Mouse (Mus musculus): ENCODE results near the gene Spats2. TPM values are rescaled to one million over a fixed set of nuclear protein-coding genes. Genes with fewer than 3 reads are reported as not detected.

Gene Spats2
- polyA plus RNA-seq, 1 experiment from 2014 or later, result 65.6 TPM

GRCm38 (mm10) chr15:99096061-99096793, 29.5 kb upstream of the Spats2 start:
- peak overlapping the region; percentile 52 for H3K9ac ChIP-seq (ENCODE audit: low read length)
- H3K27me3 ChIP-seq (ENCODE audit: control insufficient read depth, insufficient read depth, low read length), result peaks cover 66% of the 10 kb centered on the region
- DNase-seq (ENCODE audit: low spot score, missing footprints), result peak; percentile 92
- no peaks in the 10 kb centered on the region for H3K9me3 ChIP-seq (ENCODE audit: control insufficient read depth, low read length)
- 2% methylated on average over 24 of the region's 24 CpGs for WGBS
- peak overlapping the region; percentile 59 for H3K4me2 ChIP-seq
- H3K4me3 ChIP-seq (ENCODE audit: low read depth, low read length), result peak overlapping the region; percentile 38
- H3K4me1 ChIP-seq (ENCODE audit: control insufficient read depth, insufficient read depth, low read length), result peaks cover 42% of the 10 kb centered on the region
- no peaks in the 10 kb centered on the region for H3K36me3 ChIP-seq (ENCODE audit: control insufficient read depth, insufficient read depth, low read length)
- 0 out of 2 replicates have a peak overlapping the region, but pooled peaks have one; percentile 8 for H3K27ac ChIP-seq (ENCODE audit: low read depth, low read length)
- no peak for ATAC-seq (ENCODE audit: low FRiP score)

DNA sequence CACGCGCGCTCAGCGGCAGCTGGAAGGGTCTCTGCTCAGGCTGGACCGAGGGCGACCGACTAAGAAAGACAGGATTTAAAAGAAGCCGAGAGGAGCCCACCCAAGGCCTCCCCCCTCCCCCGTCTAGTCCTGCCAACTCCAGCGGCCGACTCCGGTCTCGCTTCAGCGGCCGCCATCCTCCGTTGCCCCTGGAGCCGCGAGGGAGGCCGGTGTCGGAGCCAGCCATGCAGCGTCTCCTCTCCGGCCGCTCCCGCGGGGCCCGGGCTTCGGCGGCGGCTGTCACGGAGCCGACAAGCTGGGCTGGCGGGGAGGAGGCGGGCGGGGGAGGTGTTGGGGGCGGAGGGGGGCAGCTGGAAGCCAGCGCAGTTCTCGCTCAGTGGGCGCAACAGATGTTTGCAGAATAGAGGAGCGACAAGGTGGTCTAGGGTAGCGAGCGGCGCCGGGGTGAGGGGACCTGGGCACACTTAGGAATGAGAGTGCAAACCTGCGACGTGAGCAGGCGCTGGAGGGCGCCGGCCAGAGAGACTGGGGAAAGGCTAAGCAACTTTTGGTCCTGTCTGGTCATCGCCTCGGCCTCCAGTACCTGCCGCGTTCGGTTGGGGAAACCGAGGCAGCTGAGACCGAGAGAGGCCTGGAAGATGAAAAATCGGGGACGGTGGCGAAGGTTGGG, 28.8 kb upstream of the Spats2 start:
- Histone ChIP-seq H3K27ac (ENCODE audit: low read depth, low read length) (0 out of 2 replicates have a peak overlapping the region, but pooled peaks have one; percentile 8), H3K9me3 (ENCODE audit: control insufficient read depth, low read length) (no peaks in the 10 kb centered on the region), H3K4me2 (peak overlapping the region; percentile 59), H3K36me3 (ENCODE audit: control insufficient read depth, insufficient read depth, low read length) (no peaks in the 10 kb centered on the region), H3K4me1 (ENCODE audit: control insufficient read depth, insufficient read depth, low read length) (peaks cover 42% of the 10 kb centered on the region), H3K9ac (ENCODE audit: low read length) (peak overlapping the region; percentile 52), H3K27me3 (ENCODE audit: control insufficient read depth, insufficient read depth, low read length) (peaks cover 61% of the 10 kb centered on the region), H3K4me3 (ENCODE audit: low read depth, low read length) (peak overlapping the region; percentile 38)
- WGBS, result under 1% methylated on average over 51 of the region's 58 CpGs
- ATAC-seq (ENCODE audit: low FRiP score), result peak; percentile 30
- DNase-seq (ENCODE audit: low spot score, missing footprints), result peak; percentile 96

GRCm38 (mm10) chr15:99097840-99098492, 27.8 kb upstream of the Spats2 start:
- H3K27me3 ChIP-seq (ENCODE audit: control insufficient read depth, insufficient read depth, low read length), result peaks cover 51% of the 10 kb centered on the region
- peak; percentile 95 for DNase-seq (ENCODE audit: low spot score, missing footprints)
- H3K4me3 ChIP-seq (ENCODE audit: low read depth, low read length), result peak overlapping the region; percentile 21
- no peaks in the 10 kb centered on the region for H3K36me3 ChIP-seq (ENCODE audit: control insufficient read depth, insufficient read depth, low read length)
- WGBS, result under 1% methylated on average over 39 of the region's 39 CpGs
- H3K9me3 ChIP-seq (ENCODE audit: control insufficient read depth, low read length), result no peaks in the 10 kb centered on the region
- ATAC-seq (ENCODE audit: low FRiP score), result peak; percentile 10; the same call in 1 of the 2 replicates
- H3K4me2 ChIP-seq, result peak overlapping the region; percentile 59
- H3K9ac ChIP-seq (ENCODE audit: low read length), result 0 out of 2 replicates have a peak overlapping the region, but pooled peaks have one; percentile 6
- H3K27ac ChIP-seq (ENCODE audit: low read depth, low read length), result no peak overlapping the region
- peaks cover 39% of the 10 kb centered on the region for H3K4me1 ChIP-seq (ENCODE audit: control insufficient read depth, insufficient read depth, low read length)

- no peak for DNase-seq (ENCODE audit: low spot score, missing footprints)
- Histone ChIP-seq H3K27ac (ENCODE audit: low read depth, low read length) (no peak overlapping the region), H3K4me2 (peak overlapping the region; percentile 59), H3K4me1 (ENCODE audit: control insufficient read depth, insufficient read depth, low read length) (peaks cover 34% of the 10 kb centered on the region), H3K4me3 (ENCODE audit: low read depth, low read length) (peak overlapping the region; percentile 21), H3K9me3 (ENCODE audit: control insufficient read depth, low read length) (no peaks in the 10 kb centered on the region), H3K27me3 (ENCODE audit: control insufficient read depth, insufficient read depth, low read length) (peaks cover 49% of the 10 kb centered on the region), H3K9ac (ENCODE audit: low read length) (no peak overlapping the region), H3K36me3 (ENCODE audit: control insufficient read depth, insufficient read depth, low read length) (no peaks in the 10 kb centered on the region)
- 0% methylated on average over 9 of the region's 9 CpGs for WGBS
- ATAC-seq (ENCODE audit: low FRiP score), result peak; percentile 6; the same call in 1 of the 2 replicates
Measured at GRCm38 (mm10) chr15:99098493-99098861, 27.2 kb upstream of the Spats2 start.

DNA sequence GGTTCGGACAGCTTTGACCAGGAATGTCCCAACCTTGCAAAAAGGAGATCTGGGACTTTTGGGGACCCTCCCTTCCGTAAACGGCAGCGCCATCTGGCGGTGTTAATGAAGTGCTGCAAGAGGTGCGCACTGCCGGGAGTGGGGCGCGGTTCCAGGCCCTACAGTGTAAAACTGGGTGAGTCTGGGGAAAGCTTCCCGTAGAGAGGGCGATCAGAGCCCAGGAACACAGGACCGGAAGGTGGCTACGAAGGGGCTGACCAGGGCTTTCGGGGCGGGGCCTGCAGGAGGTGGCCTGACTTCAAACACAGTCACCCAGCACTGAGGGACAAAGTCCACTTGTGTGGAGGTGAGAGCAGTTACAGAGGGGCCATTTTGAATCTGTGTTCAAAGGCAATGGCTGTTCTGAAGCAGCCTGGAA, 26.6 kb upstream of the Spats2 start:
- WGBS, result under 1% methylated on average over 15 of the region's 15 CpGs
- no peak overlapping the region for H3K9ac ChIP-seq (ENCODE audit: low read length)
- ATAC-seq (ENCODE audit: low FRiP score), result 0 out of 2 replicates have a peak, but pooled peaks have one; percentile 31
- H3K27ac ChIP-seq (ENCODE audit: low read depth, low read length), result no peak overlapping the region
- no peaks in the 10 kb centered on the region for H3K36me3 ChIP-seq (ENCODE audit: control insufficient read depth, insufficient read depth, low read length)
- peaks cover 30% of the 10 kb centered on the region for H3K4me1 ChIP-seq (ENCODE audit: control insufficient read depth, insufficient read depth, low read length)
- no peak overlapping the region; the same call in 1 of the 2 replicates for H3K4me3 ChIP-seq (ENCODE audit: low read depth, low read length)
- peak; percentile 96 for DNase-seq (ENCODE audit: low spot score, missing footprints)
- peak overlapping the region; percentile 3; the same call in 1 of the 2 replicates for H3K4me2 ChIP-seq
- peaks cover 49% of the 10 kb centered on the region for H3K27me3 ChIP-seq (ENCODE audit: control insufficient read depth, insufficient read depth, low read length)
- no peaks in the 10 kb centered on the region for H3K9me3 ChIP-seq (ENCODE audit: control insufficient read depth, low read length)

- Histone ChIP-seq H3K9ac (ENCODE audit: low read length) (no peak overlapping the region), H3K27ac (ENCODE audit: low read depth, low read length) (no peak overlapping the region), H3K9me3 (ENCODE audit: control insufficient read depth, low read length) (no peaks in the 10 kb centered on the region), H3K4me2 (no peak overlapping the region), H3K4me3 (ENCODE audit: low read depth, low read length) (no peak overlapping the region), H3K36me3 (ENCODE audit: control insufficient read depth, insufficient read depth, low read length) (no peaks in the 10 kb centered on the region), H3K4me1 (ENCODE audit: control insufficient read depth, insufficient read depth, low read length) (peaks cover 24% of the 10 kb centered on the region), H3K27me3 (ENCODE audit: control insufficient read depth, insufficient read depth, low read length) (peaks cover 43% of the 10 kb centered on the region)
- ATAC-seq (ENCODE audit: low FRiP score) (no peak), DNase-seq (ENCODE audit: low spot score, missing footprints) (no peak)
- 58% methylated on average over 3 of the region's 3 CpGs for WGBS
Measured at GRCm38 (mm10) chr15:99099984-99100383, 25.7 kb upstream of the Spats2 start.

DNA sequence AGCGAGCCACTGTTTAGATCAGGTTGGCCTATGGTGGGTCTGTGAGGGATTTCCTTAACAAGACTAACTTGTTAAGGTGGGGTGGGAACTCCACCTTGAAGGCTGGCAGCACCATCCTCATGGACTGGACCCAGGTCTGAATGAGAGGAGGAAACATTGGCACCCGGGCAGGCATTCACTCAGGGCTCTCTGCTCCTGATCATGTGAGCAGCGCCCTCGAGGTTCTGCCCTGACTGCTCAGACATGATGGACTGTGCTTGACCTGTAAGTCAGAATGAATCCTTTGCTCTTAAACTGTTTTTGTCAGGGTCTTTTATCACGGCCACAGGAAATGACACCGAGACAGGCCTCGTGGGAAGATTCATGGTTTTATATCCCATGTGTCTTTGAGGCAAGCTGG, 20.5 kb upstream of the Spats2 start:
- Histone ChIP-seq H3K27me3 (ENCODE audit: control insufficient read depth, insufficient read depth, low read length) (no peaks in the 10 kb centered on the region), H3K4me1 (ENCODE audit: control insufficient read depth, insufficient read depth, low read length) (no peaks in the 10 kb centered on the region), H3K9me3 (ENCODE audit: control insufficient read depth, low read length) (no peaks in the 10 kb centered on the region), H3K9ac (ENCODE audit: low read length) (no peak overlapping the region), H3K27ac (ENCODE audit: low read depth, low read length) (no peak overlapping the region), H3K36me3 (ENCODE audit: control insufficient read depth, insufficient read depth, low read length) (no peaks in the 10 kb centered on the region), H3K4me2 (no peak overlapping the region), H3K4me3 (ENCODE audit: low read depth, low read length) (no peak overlapping the region)
- ATAC-seq (ENCODE audit: low FRiP score) (no peak), DNase-seq (ENCODE audit: low spot score, missing footprints) (no peak)
- 87% methylated on average over 7 of the region's 7 CpGs for WGBS

DNA sequence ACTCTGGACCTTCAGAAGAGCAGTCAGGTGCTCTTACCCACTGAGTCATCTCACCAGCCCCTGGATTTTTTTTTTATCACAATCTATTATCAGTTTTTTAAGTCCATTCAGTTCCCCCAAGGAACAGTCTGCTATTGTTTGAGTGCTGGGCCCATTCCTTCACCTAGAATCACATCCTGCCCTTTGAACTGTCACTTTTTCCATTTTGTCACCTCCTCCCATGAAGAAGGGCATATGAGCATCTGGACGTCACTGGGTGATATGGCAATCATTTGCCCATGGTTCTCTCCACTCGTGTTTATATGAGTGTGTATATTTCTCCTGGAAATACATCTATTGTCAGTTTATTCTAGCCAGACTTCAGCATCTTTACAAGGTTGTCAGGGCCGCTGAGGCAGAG, 17.9 kb upstream of the Spats2 start:
- Histone ChIP-seq H3K36me3 (ENCODE audit: control insufficient read depth, insufficient read depth, low read length) (no peaks in the 10 kb centered on the region), H3K27ac (ENCODE audit: low read depth, low read length) (no peak overlapping the region), H3K27me3 (ENCODE audit: control insufficient read depth, insufficient read depth, low read length) (no peaks in the 10 kb centered on the region), H3K9ac (ENCODE audit: low read length) (no peak overlapping the region), H3K4me1 (ENCODE audit: control insufficient read depth, insufficient read depth, low read length) (no peaks in the 10 kb centered on the region), H3K4me3 (ENCODE audit: low read depth, low read length) (no peak overlapping the region), H3K9me3 (ENCODE audit: control insufficient read depth, low read length) (no peaks in the 10 kb centered on the region), H3K4me2 (no peak overlapping the region)
- ATAC-seq (ENCODE audit: low FRiP score), result no peak
- no peak for DNase-seq (ENCODE audit: low spot score, missing footprints)
- 88% methylated on average over 3 of the region's 3 CpGs for WGBS

GRCm38 (mm10) chr15:99111139-99111538, 14.6 kb upstream of the Spats2 start:
- Histone ChIP-seq H3K4me3 (ENCODE audit: low read depth, low read length) (no peak overlapping the region), H3K27ac (ENCODE audit: low read depth, low read length) (no peak overlapping the region), H3K9ac (ENCODE audit: low read length) (no peak overlapping the region), H3K4me2 (no peak overlapping the region), H3K9me3 (ENCODE audit: control insufficient read depth, low read length) (no peaks in the 10 kb centered on the region), H3K36me3 (ENCODE audit: control insufficient read depth, insufficient read depth, low read length) (no peaks in the 10 kb centered on the region), H3K4me1 (ENCODE audit: control insufficient read depth, insufficient read depth, low read length) (no peaks in the 10 kb centered on the region), H3K27me3 (ENCODE audit: control insufficient read depth, insufficient read depth, low read length) (no peaks in the 10 kb centered on the region)
- ATAC-seq (ENCODE audit: low FRiP score) (no peak), DNase-seq (ENCODE audit: low spot score, missing footprints) (no peak)
- 91% methylated on average over 3 of the region's 3 CpGs for WGBS

Measured in midbrain, embryonic 11.5 days (tissue).